Mouse (Mus musculus): ENCODE results near the gene Gm13694. TPM values are rescaled to one million over a fixed set of nuclear protein-coding genes. Genes with fewer than 3 reads are reported as not detected.

Gm13694 gene
- polyA plus RNA-seq (2015; fragmentation: Illumina TruSeq; extraction: RNeasy Lipid Tissue Mini Kit (QIAGEN cat#74804); ENCODE audit: insufficient read depth, low read depth, low replicate concordance) = not detected

DNA sequence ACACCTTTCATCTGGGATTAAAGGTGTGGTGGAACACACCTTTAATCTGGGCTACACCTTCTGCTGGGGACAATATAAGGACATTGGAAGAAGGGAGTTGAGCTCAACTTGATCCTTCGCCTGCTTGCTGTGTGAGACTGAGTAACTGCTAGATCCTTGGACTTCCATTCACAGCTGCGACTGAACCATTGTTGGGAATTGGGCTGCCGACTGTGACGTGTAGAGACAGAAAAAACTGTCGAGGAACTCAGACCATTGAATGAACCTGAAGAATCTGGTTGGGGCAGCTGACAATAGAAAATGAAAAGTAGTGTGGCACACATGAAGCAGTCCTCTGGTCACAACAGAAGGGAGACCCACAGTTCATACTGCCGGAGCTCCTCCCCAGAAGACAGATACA lies at the start of gene Gm13694:
Gene Gm13694, plus strand, starts transcription at position 301 of the 400 bp plus-strand sequence.

DNA sequence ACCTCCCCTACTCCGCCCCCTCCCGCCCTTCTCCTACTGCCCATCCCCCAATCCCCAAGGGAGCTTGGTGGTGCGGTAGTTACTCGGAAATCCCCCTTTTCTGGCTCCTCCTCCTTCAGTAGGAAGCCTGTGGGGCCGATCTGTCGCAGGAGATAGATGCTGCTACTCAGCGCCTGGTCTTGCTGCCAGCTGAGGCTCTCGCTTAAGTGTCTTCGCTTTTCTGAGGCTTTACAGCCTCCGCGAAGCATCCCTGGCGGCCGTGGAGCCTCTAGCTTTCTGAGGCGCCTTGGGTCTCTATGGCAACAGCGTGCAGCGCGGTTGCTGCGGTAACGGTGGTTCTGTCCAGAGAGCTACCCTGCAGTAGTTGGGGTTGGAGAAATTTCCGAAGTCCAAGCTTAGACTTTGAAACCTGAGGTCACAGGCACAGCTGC lies 37.8 kb upstream of the Gm13694 start, which contains the start of gene Zswim2:
Gene Zswim2, minus strand, starts transcription at position 298 of the 431 bp plus-strand sequence.

DNA sequence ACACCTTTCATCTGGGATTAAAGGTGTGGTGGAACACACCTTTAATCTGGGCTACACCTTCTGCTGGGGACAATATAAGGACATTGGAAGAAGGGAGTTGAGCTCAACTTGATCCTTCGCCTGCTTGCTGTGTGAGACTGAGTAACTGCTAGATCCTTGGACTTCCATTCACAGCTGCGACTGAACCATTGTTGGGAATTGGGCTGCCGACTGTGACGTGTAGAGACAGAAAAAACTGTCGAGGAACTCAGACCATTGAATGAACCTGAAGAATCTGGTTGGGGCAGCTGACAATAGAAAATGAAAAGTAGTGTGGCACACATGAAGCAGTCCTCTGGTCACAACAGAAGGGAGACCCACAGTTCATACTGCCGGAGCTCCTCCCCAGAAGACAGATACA lies 23.3 kb upstream of the Gm13694 start, which contains the start of gene Gm13698:
Gene Gm13698, plus strand, starts transcription at position 301 of the 400 bp plus-strand sequence.

DNA sequence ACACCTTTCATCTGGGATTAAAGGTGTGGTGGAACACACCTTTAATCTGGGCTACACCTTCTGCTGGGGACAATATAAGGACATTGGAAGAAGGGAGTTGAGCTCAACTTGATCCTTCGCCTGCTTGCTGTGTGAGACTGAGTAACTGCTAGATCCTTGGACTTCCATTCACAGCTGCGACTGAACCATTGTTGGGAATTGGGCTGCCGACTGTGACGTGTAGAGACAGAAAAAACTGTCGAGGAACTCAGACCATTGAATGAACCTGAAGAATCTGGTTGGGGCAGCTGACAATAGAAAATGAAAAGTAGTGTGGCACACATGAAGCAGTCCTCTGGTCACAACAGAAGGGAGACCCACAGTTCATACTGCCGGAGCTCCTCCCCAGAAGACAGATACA lies 17.5 kb upstream of the Gm13694 start, which contains the start of gene Gm13693:
Gene Gm13693, plus strand, starts transcription at position 301 of the 400 bp plus-strand sequence.

DNA sequence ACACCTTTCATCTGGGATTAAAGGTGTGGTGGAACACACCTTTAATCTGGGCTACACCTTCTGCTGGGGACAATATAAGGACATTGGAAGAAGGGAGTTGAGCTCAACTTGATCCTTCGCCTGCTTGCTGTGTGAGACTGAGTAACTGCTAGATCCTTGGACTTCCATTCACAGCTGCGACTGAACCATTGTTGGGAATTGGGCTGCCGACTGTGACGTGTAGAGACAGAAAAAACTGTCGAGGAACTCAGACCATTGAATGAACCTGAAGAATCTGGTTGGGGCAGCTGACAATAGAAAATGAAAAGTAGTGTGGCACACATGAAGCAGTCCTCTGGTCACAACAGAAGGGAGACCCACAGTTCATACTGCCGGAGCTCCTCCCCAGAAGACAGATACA lies 11.7 kb upstream of the Gm13694 start, which contains the start of gene Gm13695:
Gene Gm13695, plus strand, starts transcription at position 301 of the 400 bp plus-strand sequence.

DNA sequence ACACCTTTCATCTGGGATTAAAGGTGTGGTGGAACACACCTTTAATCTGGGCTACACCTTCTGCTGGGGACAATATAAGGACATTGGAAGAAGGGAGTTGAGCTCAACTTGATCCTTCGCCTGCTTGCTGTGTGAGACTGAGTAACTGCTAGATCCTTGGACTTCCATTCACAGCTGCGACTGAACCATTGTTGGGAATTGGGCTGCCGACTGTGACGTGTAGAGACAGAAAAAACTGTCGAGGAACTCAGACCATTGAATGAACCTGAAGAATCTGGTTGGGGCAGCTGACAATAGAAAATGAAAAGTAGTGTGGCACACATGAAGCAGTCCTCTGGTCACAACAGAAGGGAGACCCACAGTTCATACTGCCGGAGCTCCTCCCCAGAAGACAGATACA lies 5.9 kb upstream of the Gm13694 start, which contains the start of gene Gm13696:
Gene Gm13696, plus strand, starts transcription at position 301 of the 400 bp plus-strand sequence.

DNA sequence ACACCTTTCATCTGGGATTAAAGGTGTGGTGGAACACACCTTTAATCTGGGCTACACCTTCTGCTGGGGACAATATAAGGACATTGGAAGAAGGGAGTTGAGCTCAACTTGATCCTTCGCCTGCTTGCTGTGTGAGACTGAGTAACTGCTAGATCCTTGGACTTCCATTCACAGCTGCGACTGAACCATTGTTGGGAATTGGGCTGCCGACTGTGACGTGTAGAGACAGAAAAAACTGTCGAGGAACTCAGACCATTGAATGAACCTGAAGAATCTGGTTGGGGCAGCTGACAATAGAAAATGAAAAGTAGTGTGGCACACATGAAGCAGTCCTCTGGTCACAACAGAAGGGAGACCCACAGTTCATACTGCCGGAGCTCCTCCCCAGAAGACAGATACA lies 5.7 kb downstream of the Gm13694 start, which contains the start of gene Gm13697:
Gene Gm13697, plus strand, starts transcription at position 301 of the 400 bp plus-strand sequence.

DNA sequence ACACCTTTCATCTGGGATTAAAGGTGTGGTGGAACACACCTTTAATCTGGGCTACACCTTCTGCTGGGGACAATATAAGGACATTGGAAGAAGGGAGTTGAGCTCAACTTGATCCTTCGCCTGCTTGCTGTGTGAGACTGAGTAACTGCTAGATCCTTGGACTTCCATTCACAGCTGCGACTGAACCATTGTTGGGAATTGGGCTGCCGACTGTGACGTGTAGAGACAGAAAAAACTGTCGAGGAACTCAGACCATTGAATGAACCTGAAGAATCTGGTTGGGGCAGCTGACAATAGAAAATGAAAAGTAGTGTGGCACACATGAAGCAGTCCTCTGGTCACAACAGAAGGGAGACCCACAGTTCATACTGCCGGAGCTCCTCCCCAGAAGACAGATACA lies 11.5 kb downstream of the Gm13694 start, which contains the start of gene Gm13691:
Gene Gm13691, plus strand, starts transcription at position 301 of the 400 bp plus-strand sequence.

Other genes with a start within 250 kb of the Gm13694 start
- gene Fam171b, start 166.3 kb upstream of the Gm13694 start, polyA plus RNA-seq (2015; fragmentation: Illumina TruSeq; extraction: RNeasy Lipid Tissue Mini Kit (QIAGEN cat#74804); ENCODE audit: insufficient read depth, low read depth, low replicate concordance) = 0.87 TPM
- not detected for gene Zswim2, start 37.7 kb upstream of the Gm13694 start, polyA plus RNA-seq (2015; fragmentation: Illumina TruSeq; extraction: RNeasy Lipid Tissue Mini Kit (QIAGEN cat#74804); ENCODE audit: insufficient read depth, low read depth, low replicate concordance)
- gene Gm13698, start 23.2 kb upstream of the Gm13694 start, polyA plus RNA-seq (2015; fragmentation: Illumina TruSeq; extraction: RNeasy Lipid Tissue Mini Kit (QIAGEN cat#74804); ENCODE audit: insufficient read depth, low read depth, low replicate concordance) = not detected
- gene Gm13693, start 17.4 kb upstream of the Gm13694 start, polyA plus RNA-seq (2015; fragmentation: Illumina TruSeq; extraction: RNeasy Lipid Tissue Mini Kit (QIAGEN cat#74804); ENCODE audit: insufficient read depth, low read depth, low replicate concordance) = not detected
- gene Gm13695, start 11.6 kb upstream of the Gm13694 start, polyA plus RNA-seq (2015; fragmentation: Illumina TruSeq; extraction: RNeasy Lipid Tissue Mini Kit (QIAGEN cat#74804); ENCODE audit: insufficient read depth, low read depth, low replicate concordance) = not detected
- not detected for gene Gm13696, start 5.8 kb upstream of the Gm13694 start, polyA plus RNA-seq (2015; fragmentation: Illumina TruSeq; extraction: RNeasy Lipid Tissue Mini Kit (QIAGEN cat#74804); ENCODE audit: insufficient read depth, low read depth, low replicate concordance)
- gene Gm13697, start 5.8 kb downstream of the Gm13694 start, polyA plus RNA-seq (2015; fragmentation: Illumina TruSeq; extraction: RNeasy Lipid Tissue Mini Kit (QIAGEN cat#74804); ENCODE audit: insufficient read depth, low read depth, low replicate concordance) = not detected
- not detected for gene Gm13691, start 11.6 kb downstream of the Gm13694 start, polyA plus RNA-seq (2015; fragmentation: Illumina TruSeq; extraction: RNeasy Lipid Tissue Mini Kit (QIAGEN cat#74804); ENCODE audit: insufficient read depth, low read depth, low replicate concordance)

Data from pancreas, adult 10 weeks (tissue).